Mouse (Mus musculus) lung, postnatal 0 days (tissue): ENCODE results near the gene Crygn. TPM values are rescaled to one million over a fixed set of nuclear protein-coding genes. Genes with fewer than 3 reads are reported as not detected.

Experiments
- ATAC-seq: fragments of 200-750 bp; cut with Nextera tagmentation; 2 replicates; pipeline ENCODE4 v1.8.0; 2017; ENCODE audit warnings: moderate library complexity
- DNase-seq: peaks from one replicate; pipeline ENCODE4 v3.0.0-alpha.2; 2016; ENCODE audit warnings: low spot score
- H3K27ac ChIP-seq: fragments of 300-500 bp; sonication (generic); 2 replicates; pipeline ENCODE4 v1.5.1; 2014; ENCODE audit warnings: antibody characterized with exemption, mild to moderate bottlenecking, low read length, mixed read lengths
- H3K27me3 ChIP-seq: fragments of 300-500 bp; sonication (generic); replicated peaks from 2 replicates; pipeline ENCODE4 v1.6.1; 2014; ENCODE audit warnings: low read length, mixed read lengths; ENCODE audit not compliant: insufficient read depth
- H3K36me3 ChIP-seq: fragments of 300-500 bp; sonication (generic); 2 replicates; pipeline ENCODE4 v1.6.1; 2014; ENCODE audit warnings: low read length, mixed read lengths; ENCODE audit not compliant: insufficient read depth
- H3K4me1 ChIP-seq: fragments of 300-500 bp; sonication (generic); 2 replicates; pipeline ENCODE4 v1.6.1; 2014; ENCODE audit warnings: antibody characterized with exemption, low read depth, low read length, mixed read lengths; ENCODE audit not compliant: insufficient read depth
- H3K4me2 ChIP-seq: fragments of 300-500 bp; sonication (generic); replicated peaks from 2 replicates; pipeline ENCODE4 v1.6.1; 2014; ENCODE audit warnings: low read depth, mild to moderate bottlenecking, low read length, moderate library complexity, mixed read lengths
- H3K4me3 ChIP-seq: fragments of 300-500 bp; sonication (generic); 2 replicates; pipeline ENCODE4 v1.5.1; 2014; ENCODE audit warnings: low read depth, low read length
- H3K9ac ChIP-seq: fragments of 300-500 bp; sonication (generic); replicated peaks from 2 replicates; pipeline ENCODE4 v1.6.1; 2014; ENCODE audit warnings: low read depth, mild to moderate bottlenecking
- H3K9me3 ChIP-seq: fragments of 300-500 bp; sonication (generic); 2 replicates; pipeline ENCODE4 v1.6.1; 2016; ENCODE audit warnings: low read length, mixed read lengths
- CTCF ChIP-seq: IDR thresholded peaks from 2 replicates; pipeline ENCODE4 v1.5.1; 2016; ENCODE audit warnings: antibody characterized with exemption, mild to moderate bottlenecking
- EP300 ChIP-seq: IDR thresholded peaks from 2 replicates; pipeline ENCODE4 v1.6.1; 2016; ENCODE audit warnings: antibody characterized with exemption, mild to moderate bottlenecking, control low read depth
- WGBS: fragments of 180-500 bp; shearing (Covaris S2); extraction: QIAGEN DNeasy Blood & Tissue Kit; methylation state at CpG from one replicate; pipeline ENCODE4 v1.1.7; 2014; 5-methylcytosine and 5-hydroxymethylcytosine counted together
- polyA plus RNA-seq: library from polyadenylated mRNA; unstranded; fragments of >200 nt; fragmentation: Nextera tagmentation; extraction: Ambion mirVana; gene quantifications from 2 replicates; pipeline ENCODE4 v1.2.1, GENCODE M21; 2015

The Crygn gene
- 5.8 TPM in 2 replicates for polyA plus RNA-seq

DNA sequence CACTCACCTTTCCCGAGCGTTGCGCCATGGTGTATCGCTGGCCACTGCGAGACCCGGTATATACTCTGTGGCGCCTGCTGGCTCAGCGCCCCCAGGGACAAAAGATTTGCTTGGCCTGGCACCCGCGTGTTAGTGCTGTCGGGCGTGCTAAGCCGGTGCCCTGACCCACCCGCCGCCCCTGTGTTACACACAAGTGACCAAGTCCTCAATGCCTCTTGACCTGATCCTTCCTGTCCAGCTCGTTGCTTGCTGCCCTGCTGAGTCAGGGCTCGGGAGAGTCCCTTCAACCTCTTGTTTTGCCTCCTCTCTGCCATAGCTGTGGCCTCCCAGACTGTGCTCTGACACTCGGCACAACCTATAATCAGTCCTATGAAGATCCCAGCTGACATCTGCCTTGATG is at the start of gene Crygn:
Gene Crygn (minus strand): TSS at position 193 of the 400 bp plus-strand sequence.
- Histone ChIP-seq H3K27me3 (no peaks in the 10 kb centered on the region), H3K4me1 (no peaks in the 10 kb centered on the region), H3K36me3 (no peaks in the 10 kb centered on the region), H3K9ac (no peak within 1 kb of the TSS), H3K9me3 (no peaks in the 10 kb centered on the region), H3K4me3 (no peak within 1 kb of the TSS), H3K27ac (no peak within 1 kb of the TSS), H3K4me2 (no peak within 1 kb of the TSS)
- TF ChIP-seq EP300, result no peak
- no peak for TF ChIP-seq CTCF
- peak; percentile 54 for ATAC-seq
- WGBS, result 50% methylated on average over 18 of the region's 18 CpGs
- peak; percentile 15 for DNase-seq

DNA sequence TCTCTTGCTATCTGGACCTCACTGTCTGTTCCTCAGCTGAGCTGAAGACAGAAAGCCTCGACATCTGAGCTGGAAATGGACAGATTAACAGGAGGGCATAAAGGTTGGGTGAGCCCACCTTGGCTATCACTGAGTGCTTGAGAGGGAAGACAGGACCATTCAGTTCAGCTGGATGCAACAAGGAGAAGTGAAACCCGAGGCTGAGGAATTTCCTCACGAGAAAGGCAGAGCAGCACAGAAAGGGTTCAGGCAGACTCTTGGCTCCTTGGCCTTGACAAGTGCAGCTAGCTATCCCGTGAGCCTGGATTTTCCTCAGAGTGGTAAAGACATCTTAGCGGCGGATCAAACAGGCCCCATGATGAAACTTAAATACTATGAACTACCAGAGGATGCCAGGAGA is 47.4 kb upstream of the Crygn start:
- no peak overlapping the region for H3K27ac ChIP-seq
- no peak overlapping the region for H3K4me2 ChIP-seq
- H3K27me3 ChIP-seq, result no peaks in the 10 kb centered on the region
- DNase-seq (no peak), ATAC-seq (no peak)
- no peak overlapping the region for H3K4me3 ChIP-seq
- H3K9ac ChIP-seq, result no peak overlapping the region
- TF ChIP-seq EP300 (no peak), CTCF (no peak)
- peaks cover 32% of the 10 kb centered on the region; the same call in 1 of the 2 replicates for H3K36me3 ChIP-seq
- WGBS, result 81% methylated on average over 6 of the region's 6 CpGs
- no peaks in the 10 kb centered on the region for H3K4me1 ChIP-seq
- H3K9me3 ChIP-seq, result no peaks in the 10 kb centered on the region

DNA sequence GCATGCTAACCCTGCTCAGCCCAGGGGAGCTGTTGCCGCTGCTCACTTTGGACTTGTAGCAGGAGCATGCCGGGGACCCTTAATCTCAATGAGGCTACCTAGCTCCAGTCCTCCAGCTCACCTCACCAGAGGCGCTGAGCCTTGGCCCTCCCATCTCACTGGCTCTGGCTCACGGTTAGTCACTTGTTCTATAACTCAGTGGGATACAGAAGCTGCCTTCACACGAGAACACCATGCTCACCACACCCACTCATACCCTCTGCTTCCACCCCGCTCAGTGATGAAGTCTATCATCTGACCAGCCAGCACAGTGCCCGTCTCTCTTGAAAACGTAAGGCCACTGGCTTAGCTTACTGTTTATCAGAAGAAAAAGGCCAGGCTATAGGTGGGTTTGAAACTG is 46.9 kb upstream of the Crygn start:
- peaks cover 32% of the 10 kb centered on the region; the same call in 1 of the 2 replicates for H3K36me3 ChIP-seq
- DNase-seq (no peak), ATAC-seq (no peak)
- no peak overlapping the region for H3K9ac ChIP-seq
- no peak overlapping the region for H3K4me3 ChIP-seq
- no peaks in the 10 kb centered on the region for H3K4me1 ChIP-seq
- no peak overlapping the region for H3K27ac ChIP-seq
- no peaks in the 10 kb centered on the region for H3K9me3 ChIP-seq
- WGBS, result 93% methylated on average over 8 of the region's 8 CpGs
- TF ChIP-seq EP300, result no peak
- no peak for TF ChIP-seq CTCF
- no peaks in the 10 kb centered on the region for H3K27me3 ChIP-seq
- no peak overlapping the region for H3K4me2 ChIP-seq

DNA sequence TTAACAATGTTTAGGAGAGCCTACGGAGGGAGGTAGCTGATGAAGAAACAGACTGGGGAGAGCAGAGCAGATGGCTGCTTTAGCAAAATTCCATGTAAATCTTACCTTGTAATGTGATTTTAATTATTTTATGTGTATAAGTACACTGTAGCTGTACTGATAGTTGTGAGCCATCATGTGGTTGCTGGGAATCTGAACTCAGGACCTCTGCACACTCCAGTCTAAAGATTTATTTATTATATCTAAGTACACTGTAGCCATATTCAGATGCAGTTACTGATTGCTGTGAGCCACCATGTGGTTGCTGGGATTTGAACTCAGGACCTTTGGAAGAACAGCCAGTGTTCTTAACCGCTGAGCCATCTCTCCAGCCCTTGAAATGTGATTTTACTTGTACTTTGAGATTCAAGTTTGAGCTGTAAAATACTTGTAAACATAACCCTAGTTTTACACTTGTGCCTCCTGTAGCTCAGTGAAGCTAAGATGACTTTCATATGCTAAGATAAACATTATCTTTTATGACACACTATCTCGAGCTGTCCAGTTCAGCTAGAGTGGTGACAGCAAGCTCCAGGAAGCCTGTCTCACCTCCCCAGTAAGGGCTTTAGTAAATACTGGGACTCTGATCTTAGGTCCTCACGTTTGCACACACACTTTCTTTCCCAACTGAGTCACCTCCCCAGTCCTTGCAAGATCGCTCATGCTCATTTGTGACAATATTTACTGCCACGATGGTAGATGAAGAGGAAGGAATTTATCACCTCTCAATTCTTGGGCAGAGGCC is 44.2 kb upstream of the Crygn start:
- DNase-seq (no peak), ATAC-seq (no peak)
- Histone ChIP-seq H3K4me3 (no peak overlapping the region), H3K27me3 (no peaks in the 10 kb centered on the region), H3K9me3 (no peaks in the 10 kb centered on the region), H3K4me2 (no peak overlapping the region), H3K4me1 (no peaks in the 10 kb centered on the region), H3K36me3 (peaks cover 26% of the 10 kb centered on the region; the same call in 1 of the 2 replicates), H3K9ac (no peak overlapping the region), H3K27ac (no peak overlapping the region)
- 48% methylated on average over 6 of the region's 6 CpGs for WGBS
- TF ChIP-seq EP300 (no peak), CTCF (no peak)

DNA sequence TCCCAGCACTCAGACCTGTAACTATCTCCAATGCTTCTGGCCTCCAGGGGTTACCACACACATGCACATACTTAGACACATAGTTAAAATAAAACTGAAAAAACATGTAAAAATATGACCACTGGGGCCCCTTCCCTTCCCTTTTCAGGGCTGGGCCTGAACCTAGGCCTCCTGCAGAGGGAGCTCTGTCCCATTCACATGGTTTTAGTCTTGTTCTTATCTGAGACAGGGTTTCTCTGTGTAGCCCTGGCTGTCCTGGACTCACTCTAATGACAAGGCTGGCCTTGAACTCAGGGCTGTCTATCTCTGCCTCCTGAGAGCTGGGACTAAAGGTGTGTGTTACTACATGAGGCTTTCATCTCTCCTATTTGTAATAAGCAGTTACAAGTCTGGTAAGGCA is 42.6 kb upstream of the Crygn start:
- ATAC-seq (peak; percentile 47; the same call in 1 of the 2 replicates), DNase-seq (peak; percentile 22)
- H3K9me3 ChIP-seq, result no peaks in the 10 kb centered on the region
- H3K4me2 ChIP-seq, result no peak overlapping the region
- no peak overlapping the region for H3K9ac ChIP-seq
- H3K4me3 ChIP-seq, result no peak overlapping the region
- H3K27ac ChIP-seq, result no peak overlapping the region
- peaks cover 11% of the 10 kb centered on the region; the same call in 1 of the 2 replicates for H3K36me3 ChIP-seq
- no peaks in the 10 kb centered on the region for H3K4me1 ChIP-seq
- peak; percentile 69 for TF ChIP-seq CTCF
- TF ChIP-seq EP300, result no peak
- H3K27me3 ChIP-seq, result no peaks in the 10 kb centered on the region

DNA sequence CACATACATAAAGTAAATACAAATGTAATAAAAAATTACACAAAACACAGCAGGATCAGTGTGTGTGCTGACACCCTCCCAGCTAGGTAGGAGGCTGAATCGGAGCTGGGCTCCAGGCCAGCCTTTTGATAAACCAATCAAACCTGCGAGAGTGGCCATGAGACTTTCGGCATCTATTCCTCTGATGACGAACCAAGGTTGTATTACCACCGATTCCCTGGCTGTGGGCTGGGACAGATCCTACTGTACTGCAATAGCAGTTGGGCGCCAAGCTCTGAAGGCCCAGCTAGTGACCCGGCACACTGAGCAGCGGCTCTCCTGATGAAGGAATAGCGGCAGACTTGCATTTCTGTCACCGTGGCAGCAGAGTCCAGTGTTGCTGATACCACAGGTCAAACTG is 40.8 kb upstream of the Crygn start:
- Histone ChIP-seq H3K9ac (no peak overlapping the region), H3K4me3 (no peak overlapping the region), H3K27me3 (no peaks in the 10 kb centered on the region), H3K27ac (no peak overlapping the region), H3K36me3 (0 out of 2 replicates have a peak, but pooled peaks cover 3% of the 10 kb centered on the region), H3K4me2 (no peak overlapping the region), H3K9me3 (no peaks in the 10 kb centered on the region), H3K4me1 (no peaks in the 10 kb centered on the region)
- 59% methylated on average over 10 of the region's 10 CpGs for WGBS
- DNase-seq, result no peak
- no peak for TF ChIP-seq CTCF
- TF ChIP-seq EP300, result no peak
- ATAC-seq, result no peak
